Mouse (Mus musculus): ENCODE measurements around the gene Snx8.

DNA sequence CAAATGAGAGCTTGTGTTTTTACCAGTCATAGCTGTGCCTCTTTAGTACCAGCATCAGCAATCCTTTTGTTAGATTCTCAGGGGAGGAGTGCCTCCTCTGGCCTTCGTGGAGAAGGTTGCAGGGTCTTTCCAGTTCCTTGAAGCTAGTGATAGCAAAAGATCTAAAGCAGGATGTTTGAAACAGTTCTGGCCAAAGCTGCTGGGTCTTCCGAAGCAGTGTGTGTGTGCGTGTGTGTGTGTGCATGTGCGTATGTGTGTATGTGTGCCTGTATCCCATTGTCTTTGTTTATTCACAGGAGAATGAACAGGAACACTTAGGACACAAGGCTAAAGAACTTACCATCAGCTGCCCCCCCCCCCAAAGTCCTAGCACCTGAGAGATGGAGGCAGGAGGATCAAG lies 25.6 kb upstream of the Snx8 start:
- no peak for TF ChIP-seq CTCF (IDR thresholded peaks at IDR 0.05; ENCODE audit: low read depth, low read length)
- TF ChIP-seq POLR2A (IDR thresholded peaks at IDR 0.05; ENCODE audit: borderline replicate concordance, low read depth, low read length): no peak

All from bone marrow macrophage, adult 2 months (primary cell).